Mouse (Mus musculus): ENCODE results near the gene Pgm1. TPM values are rescaled to one million over a fixed set of nuclear protein-coding genes. Genes with fewer than 3 reads are reported as not detected.

Gene Pgm1
- polyA plus RNA-seq (2016; fragmentation: Nextera tagmentation; extraction: Ambion mirVana): 44.9 and 48.9 TPM in 2 replicates

- Histone ChIP-seq H3K4me2 (peak within 1 kb of the TSS; percentile 89), H3K36me3 (no peaks in the 10 kb centered on the region), H3K9me3 (no peaks in the 10 kb centered on the region), H3K9ac (replicated peaks) (peak within 1 kb of the TSS; percentile 67), H3K27me3 (no peaks in the 10 kb centered on the region), H3K4me3 (replicated peaks) (peak within 1 kb of the TSS; percentile 66), H3K27ac (peak within 1 kb of the TSS; percentile 82), H3K4me1 (replicated peaks) (peaks cover 13% of the 10 kb centered on the region)
- peak; percentile 77 for ATAC-seq (ENCODE audit: insufficient number of reproducible peaks, insufficient read depth, low FRiP score, low TSS enrichment, low read depth)
- 5% methylated on average over 23 of the region's 23 CpGs for WGBS
Observed at GRCm38 (mm10) chr4:99929149-99929612, at the start of gene Pgm1. Gene Pgm1, plus strand, starts transcription at chr4:99929414.

DNA sequence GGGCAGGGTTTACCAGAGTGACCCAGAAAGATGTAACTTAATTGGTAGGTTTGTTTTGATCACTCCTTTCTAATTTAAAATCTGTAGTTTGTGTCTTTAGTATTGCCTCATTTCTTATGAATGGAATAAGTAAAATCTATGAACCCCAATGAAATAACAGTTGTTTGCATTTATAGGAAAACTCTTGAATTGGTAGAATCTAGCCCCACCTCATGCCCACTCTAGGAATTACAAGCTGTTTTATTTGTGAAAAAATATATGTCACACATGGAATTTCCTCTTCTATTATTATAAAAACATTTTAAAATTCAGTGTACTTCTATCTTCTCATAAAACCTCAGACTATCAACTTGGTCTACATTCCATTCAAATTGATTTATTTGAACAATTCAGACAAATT is 47.3 kb upstream of the Pgm1 start:
- Histone ChIP-seq H3K4me1 (replicated peaks) (no peaks in the 10 kb centered on the region; the same call in 1 of the 2 replicates), H3K4me2 (no peak overlapping the region), H3K27me3 (no peaks in the 10 kb centered on the region), H3K9ac (replicated peaks) (no peak overlapping the region), H3K36me3 (no peaks in the 10 kb centered on the region), H3K27ac (no peak overlapping the region), H3K9me3 (no peaks in the 10 kb centered on the region), H3K4me3 (replicated peaks) (no peak overlapping the region)
- no peak for ATAC-seq (ENCODE audit: insufficient number of reproducible peaks, insufficient read depth, low FRiP score, low TSS enrichment, low read depth)

- ATAC-seq (ENCODE audit: insufficient number of reproducible peaks, insufficient read depth, low FRiP score, low TSS enrichment, low read depth): no peak
- Histone ChIP-seq H3K27me3 (no peaks in the 10 kb centered on the region), H3K4me1 (replicated peaks) (no peaks in the 10 kb centered on the region; the same call in 1 of the 2 replicates), H3K9me3 (no peaks in the 10 kb centered on the region), H3K36me3 (no peaks in the 10 kb centered on the region), H3K27ac (no peak overlapping the region), H3K9ac (replicated peaks) (no peak overlapping the region), H3K4me3 (replicated peaks) (no peak overlapping the region), H3K4me2 (no peak overlapping the region)
Observed at GRCm38 (mm10) chr4:99882405-99882804, 46.8 kb upstream of the Pgm1 start.

DNA sequence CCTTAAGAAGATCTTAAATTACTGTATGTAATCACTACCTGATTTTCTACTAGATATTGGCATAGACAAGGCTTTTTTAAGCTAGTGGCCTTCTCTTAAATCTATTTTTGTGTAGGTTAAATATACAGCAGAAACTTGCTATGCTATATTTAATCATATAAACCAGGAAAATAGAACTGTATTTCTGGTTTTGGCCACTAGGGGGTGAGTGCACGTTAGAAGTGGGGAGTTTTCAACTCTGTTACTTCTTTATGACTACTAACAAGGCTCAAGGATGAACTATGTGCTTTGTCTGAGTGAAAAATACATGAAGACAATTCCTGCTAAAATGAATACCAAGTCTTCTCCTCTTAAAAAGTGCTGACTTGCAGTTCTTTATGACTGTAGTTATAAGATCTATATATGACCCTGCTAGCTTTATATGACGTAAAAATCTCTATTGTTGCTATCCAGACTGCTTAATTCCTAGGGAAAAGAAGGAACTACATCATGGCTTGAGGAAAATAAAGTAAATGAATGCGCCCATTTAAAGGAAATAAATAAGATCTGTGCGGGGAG is 15.2 kb upstream of the Pgm1 start:
- Histone ChIP-seq H3K9ac (replicated peaks) (no peak overlapping the region), H3K9me3 (no peaks in the 10 kb centered on the region), H3K27me3 (no peaks in the 10 kb centered on the region), H3K36me3 (peaks cover 9% of the 10 kb centered on the region; the same call in 1 of the 2 replicates), H3K27ac (no peak overlapping the region), H3K4me2 (no peak overlapping the region), H3K4me1 (replicated peaks) (no peaks in the 10 kb centered on the region), H3K4me3 (replicated peaks) (no peak overlapping the region)
- 65% methylated on average over 4 of the region's 4 CpGs for WGBS
- no peak for ATAC-seq (ENCODE audit: insufficient number of reproducible peaks, insufficient read depth, low FRiP score, low TSS enrichment, low read depth)

- H3K9me3 ChIP-seq: no peaks in the 10 kb centered on the region
- H3K9ac ChIP-seq (replicated peaks): no peak overlapping the region
- no peak overlapping the region for H3K4me2 ChIP-seq
- WGBS: 92% methylated on average over 4 of the region's 4 CpGs
- H3K4me3 ChIP-seq (replicated peaks): no peak overlapping the region
- no peaks in the 10 kb centered on the region for H3K36me3 ChIP-seq
- H3K27ac ChIP-seq: no peak overlapping the region
- peaks cover 13% of the 10 kb centered on the region for H3K4me1 ChIP-seq (replicated peaks)
- H3K27me3 ChIP-seq: no peaks in the 10 kb centered on the region
- ATAC-seq (ENCODE audit: insufficient number of reproducible peaks, insufficient read depth, low FRiP score, low TSS enrichment, low read depth): no peak
Observed at GRCm38 (mm10) chr4:99926380-99926779, 2.8 kb upstream of the Pgm1 start.

- Histone ChIP-seq H3K9me3 (no peaks in the 10 kb centered on the region), H3K4me1 (replicated peaks) (peaks cover 13% of the 10 kb centered on the region), H3K4me2 (no peak overlapping the region), H3K27me3 (no peaks in the 10 kb centered on the region), H3K27ac (no peak overlapping the region), H3K9ac (replicated peaks) (no peak overlapping the region), H3K36me3 (no peaks in the 10 kb centered on the region), H3K4me3 (replicated peaks) (no peak overlapping the region)
- 77% methylated on average over 6 of the region's 6 CpGs for WGBS
- ATAC-seq (ENCODE audit: insufficient number of reproducible peaks, insufficient read depth, low FRiP score, low TSS enrichment, low read depth): no peak
Observed at GRCm38 (mm10) chr4:99928521-99928920, 693 bp upstream of the Pgm1 start.

GRCm38 (mm10) chr4:99929613-99930517 is 651 bp downstream of the Pgm1 start, which contains the start of gene Itgb3bp:
Gene Itgb3bp, minus strand, starts transcription at chr4:99929813.
- H3K4me2 ChIP-seq: peak within 1 kb of the TSS; percentile 89
- H3K4me1 ChIP-seq (replicated peaks): peaks cover 13% of the 10 kb centered on the region
- H3K9me3 ChIP-seq: no peaks in the 10 kb centered on the region
- H3K27ac ChIP-seq: peak within 1 kb of the TSS; percentile 82
- H3K27me3 ChIP-seq: no peaks in the 10 kb centered on the region
- peak within 1 kb of the TSS; percentile 66 for H3K4me3 ChIP-seq (replicated peaks)
- H3K9ac ChIP-seq (replicated peaks): peak within 1 kb of the TSS; percentile 67
- 1% methylated on average over 57 of the region's 57 CpGs for WGBS
- H3K36me3 ChIP-seq: no peaks in the 10 kb centered on the region
- peak; percentile 88 for ATAC-seq (ENCODE audit: insufficient number of reproducible peaks, insufficient read depth, low FRiP score, low TSS enrichment, low read depth)

- no peaks in the 10 kb centered on the region for H3K36me3 ChIP-seq
- H3K4me3 ChIP-seq (replicated peaks): peak overlapping the region; percentile 66
- no peak for ATAC-seq (ENCODE audit: insufficient number of reproducible peaks, insufficient read depth, low FRiP score, low TSS enrichment, low read depth)
- 0 out of 2 replicates have a peak overlapping the region, but pooled peaks have one; percentile 8 for H3K9ac ChIP-seq (replicated peaks)
- no peaks in the 10 kb centered on the region for H3K9me3 ChIP-seq
- 49% methylated on average over 10 of the region's 10 CpGs for WGBS
- peaks cover 13% of the 10 kb centered on the region for H3K4me1 ChIP-seq (replicated peaks)
- H3K4me2 ChIP-seq: peak overlapping the region; percentile 89
- H3K27ac ChIP-seq: no peak overlapping the region
- no peaks in the 10 kb centered on the region for H3K27me3 ChIP-seq
Observed at GRCm38 (mm10) chr4:99930518-99931239, 1.5 kb downstream of the Pgm1 start.

DNA sequence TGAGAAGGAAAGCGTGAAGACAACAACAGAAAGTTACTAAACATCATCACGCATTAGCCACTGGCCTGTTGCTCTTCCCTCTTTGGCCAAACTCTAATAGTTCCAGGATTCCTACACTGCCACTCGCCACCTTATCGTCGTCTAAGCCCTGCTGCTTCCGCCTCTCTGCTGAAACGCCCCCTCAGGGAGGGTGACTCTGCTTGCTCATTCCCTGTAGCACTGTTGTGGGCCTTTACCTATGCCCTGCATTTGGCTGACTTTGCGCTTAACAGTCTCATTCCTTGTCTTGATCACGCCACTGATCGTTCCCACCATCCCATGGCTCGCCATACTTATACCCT is 2.0 kb downstream of the Pgm1 start:
- Histone ChIP-seq H3K9ac (replicated peaks) (no peak overlapping the region), H3K4me3 (replicated peaks) (no peak overlapping the region), H3K4me2 (peak overlapping the region; percentile 89), H3K27ac (no peak overlapping the region), H3K36me3 (no peaks in the 10 kb centered on the region), H3K9me3 (no peaks in the 10 kb centered on the region), H3K27me3 (no peaks in the 10 kb centered on the region), H3K4me1 (replicated peaks) (peaks cover 13% of the 10 kb centered on the region)
- ATAC-seq (ENCODE audit: insufficient number of reproducible peaks, insufficient read depth, low FRiP score, low TSS enrichment, low read depth): no peak
- 68% methylated on average over 11 of the region's 11 CpGs for WGBS

- no peak for ATAC-seq (ENCODE audit: insufficient number of reproducible peaks, insufficient read depth, low FRiP score, low TSS enrichment, low read depth)
- no peak overlapping the region for H3K27ac ChIP-seq
- no peaks in the 10 kb centered on the region for H3K27me3 ChIP-seq
- WGBS: 89% methylated on average over 4 of the region's 4 CpGs
- H3K4me1 ChIP-seq (replicated peaks): peaks cover 13% of the 10 kb centered on the region
- H3K9me3 ChIP-seq: no peaks in the 10 kb centered on the region
- no peak overlapping the region for H3K4me2 ChIP-seq
- H3K9ac ChIP-seq (replicated peaks): no peak overlapping the region
- no peak overlapping the region for H3K4me3 ChIP-seq (replicated peaks)
- no peaks in the 10 kb centered on the region for H3K36me3 ChIP-seq
Observed at GRCm38 (mm10) chr4:99931807-99932206, 2.6 kb downstream of the Pgm1 start.

- no peak overlapping the region for H3K4me3 ChIP-seq (replicated peaks)
- no peaks in the 10 kb centered on the region; the same call in 1 of the 2 replicates for H3K36me3 ChIP-seq
- no peak overlapping the region for H3K9ac ChIP-seq (replicated peaks)
- WGBS: 89% methylated on average over 7 of the region's 7 CpGs
- no peaks in the 10 kb centered on the region for H3K27me3 ChIP-seq
- H3K27ac ChIP-seq: no peak overlapping the region
- no peak overlapping the region for H3K4me2 ChIP-seq
- H3K4me1 ChIP-seq (replicated peaks): peaks cover 20% of the 10 kb centered on the region
- ATAC-seq (ENCODE audit: insufficient number of reproducible peaks, insufficient read depth, low FRiP score, low TSS enrichment, low read depth): no peak
- H3K9me3 ChIP-seq: no peaks in the 10 kb centered on the region
Observed at GRCm38 (mm10) chr4:99934859-99935258, 5.6 kb downstream of the Pgm1 start.

Data from limb, embryonic 12.5 days (tissue).